Mouse (Mus musculus) heart, adult 11 months (tissue): Measurements from ENCODE around the gene Ddah2.

ENCODE experiments used
- DNase-seq: peaks from one replicate; pipeline ENCODE4 v3.0.0; 2022

The Ddah2 gene

DNA sequence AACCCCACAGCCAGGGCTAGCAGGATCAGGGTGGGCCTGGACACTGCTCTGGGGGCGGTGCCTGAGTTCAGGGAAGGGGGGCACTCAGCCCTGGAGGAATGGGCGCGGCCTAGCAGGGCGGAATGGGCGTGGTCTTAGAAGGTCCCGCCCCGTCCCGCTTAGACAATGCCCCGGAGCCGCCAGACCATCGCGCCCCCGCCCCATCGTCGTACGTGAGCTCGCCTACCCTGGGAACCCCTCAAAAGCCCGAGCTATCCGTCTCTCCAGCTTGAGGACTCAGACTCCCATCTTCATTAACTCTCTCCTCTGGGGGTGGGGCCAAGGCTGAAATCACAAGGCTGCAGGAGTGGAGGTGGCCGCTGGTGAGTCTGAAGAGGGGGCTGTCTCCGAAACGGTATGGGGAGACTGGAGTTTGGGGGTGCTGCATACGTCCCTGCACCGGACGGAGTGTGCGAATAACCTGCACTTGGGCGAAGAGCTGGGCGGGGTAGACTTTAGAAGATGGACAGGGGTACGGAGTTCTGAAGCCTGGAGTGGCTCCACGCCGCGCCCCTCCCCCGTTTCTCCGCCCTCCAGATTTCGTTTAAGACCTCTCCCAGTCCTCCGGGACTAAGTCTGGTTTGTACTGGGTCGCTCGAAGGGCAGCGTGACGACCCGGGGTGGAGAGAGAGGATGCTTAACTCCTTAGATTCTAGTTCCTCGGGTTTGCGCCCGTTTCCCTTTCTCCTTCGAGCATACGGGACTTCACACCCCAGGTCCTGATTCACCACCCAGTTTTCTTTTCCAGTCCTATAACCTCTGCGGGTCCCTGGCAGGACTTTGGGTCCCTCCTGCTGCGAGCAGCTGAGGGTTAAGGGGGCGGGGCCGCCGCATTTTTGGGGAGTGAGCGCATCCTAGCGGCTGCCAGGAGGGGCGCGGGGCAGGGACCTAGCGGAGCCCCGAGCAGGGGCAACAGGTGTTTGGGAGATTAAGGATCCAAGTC lies at the start of gene Ddah2:
Ddah2 (plus strand) TSS at position 125 of the 982 bp plus-strand sequence.
- DNase-seq, result peak; percentile 99

DNA sequence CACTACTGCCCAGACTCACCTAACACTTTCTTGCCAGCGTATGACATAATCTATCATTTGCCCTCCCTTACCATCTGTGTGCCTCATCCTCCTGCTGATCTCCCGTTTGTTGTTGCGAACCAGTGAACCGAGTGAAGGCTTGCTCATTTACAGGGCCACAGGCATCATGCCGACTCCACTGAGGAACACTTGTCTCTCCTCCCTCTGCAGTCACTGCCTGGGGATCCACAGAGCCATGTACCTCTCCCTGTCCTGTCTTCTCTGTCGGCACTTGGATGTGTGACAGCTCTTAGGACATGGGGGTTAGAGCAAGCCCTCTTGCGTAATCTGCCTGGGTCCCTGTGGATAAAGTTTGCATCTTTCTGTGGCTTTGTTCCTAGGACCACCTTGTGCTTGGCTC lies 49.2 kb upstream of the Ddah2 start:
- peak; percentile 91 for DNase-seq

DNA sequence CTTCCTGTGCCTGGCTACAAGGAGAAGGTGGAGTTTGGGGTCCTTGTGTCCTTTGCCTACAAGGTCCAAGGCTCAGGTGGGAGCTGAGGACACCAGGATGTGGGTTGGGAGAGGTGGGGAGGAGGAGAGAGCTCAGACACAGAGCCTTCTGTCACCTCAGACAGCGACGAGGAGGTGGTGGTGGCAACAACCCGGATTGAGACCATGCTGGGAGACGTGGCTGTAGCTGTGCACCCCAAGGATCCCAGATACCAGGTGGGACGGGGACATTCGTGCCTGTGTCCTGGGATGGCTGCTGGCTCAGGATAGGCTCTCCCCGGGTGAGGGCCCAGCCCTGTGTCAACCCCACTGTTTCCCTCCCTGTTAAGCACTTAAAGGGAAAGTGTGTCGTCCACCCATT lies 47.4 kb upstream of the Ddah2 start:
- peak; percentile 90 for DNase-seq

DNA sequence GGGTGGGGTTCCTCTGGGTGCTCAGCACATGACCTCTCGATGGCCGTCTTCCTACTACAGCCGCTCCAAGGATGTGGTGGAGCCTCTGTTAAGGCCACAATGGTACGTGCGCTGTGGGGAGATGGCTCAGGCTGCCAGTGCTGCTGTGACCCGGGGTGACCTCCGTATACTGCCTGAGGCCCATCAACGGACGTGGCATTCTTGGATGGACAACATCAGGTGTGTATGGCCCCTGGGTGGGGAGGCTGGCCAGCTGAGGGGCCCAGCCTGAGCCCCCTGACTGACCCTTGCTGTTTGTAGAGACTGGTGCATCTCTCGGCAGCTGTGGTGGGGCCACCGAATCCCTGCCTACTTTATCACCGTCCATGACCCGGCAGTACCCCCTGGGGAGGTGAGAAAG lies 46.4 kb upstream of the Ddah2 start:
- DNase-seq, result peak; percentile 89

DNA sequence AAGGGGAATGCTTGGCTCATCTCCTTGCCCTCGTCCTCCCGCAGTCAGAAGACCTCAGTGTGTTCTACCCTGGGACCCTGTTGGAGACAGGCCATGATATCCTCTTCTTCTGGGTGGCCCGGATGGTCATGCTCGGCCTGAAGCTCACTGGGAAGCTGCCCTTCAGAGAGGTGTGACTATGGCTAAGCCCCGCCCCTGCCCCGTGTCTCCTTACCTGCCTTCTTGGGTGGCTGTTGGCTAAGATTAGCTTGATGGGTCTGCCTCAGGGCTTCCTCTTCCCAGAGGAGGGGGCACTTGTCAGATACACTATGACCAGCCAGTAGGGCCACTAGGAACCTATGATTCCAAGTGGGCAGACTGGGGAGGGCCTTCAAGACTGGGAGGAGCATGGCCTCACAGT lies 45.6 kb upstream of the Ddah2 start:
- peak; percentile 90 for DNase-seq

DNA sequence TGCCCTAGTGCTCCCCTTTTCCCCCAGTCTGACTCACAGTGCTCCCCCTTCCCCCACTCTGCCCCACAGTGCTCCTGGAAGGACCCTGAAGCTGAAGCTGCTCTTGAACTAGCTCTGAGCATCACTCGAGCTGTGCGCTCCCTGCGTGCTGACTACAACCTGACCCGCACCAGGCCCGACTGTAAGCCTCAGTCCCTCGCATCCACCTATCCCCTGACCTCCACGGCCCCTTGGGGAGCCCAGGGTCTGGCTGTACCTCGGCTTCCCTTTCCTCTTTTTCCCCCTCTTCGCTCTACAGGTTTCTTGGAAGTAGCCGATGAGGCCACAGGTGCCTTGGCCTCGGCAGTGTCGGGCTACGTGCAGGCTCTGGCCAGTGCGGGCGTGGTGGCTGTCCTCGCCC lies 43.5 kb upstream of the Ddah2 start:
- DNase-seq, result peak; percentile 89

DNA sequence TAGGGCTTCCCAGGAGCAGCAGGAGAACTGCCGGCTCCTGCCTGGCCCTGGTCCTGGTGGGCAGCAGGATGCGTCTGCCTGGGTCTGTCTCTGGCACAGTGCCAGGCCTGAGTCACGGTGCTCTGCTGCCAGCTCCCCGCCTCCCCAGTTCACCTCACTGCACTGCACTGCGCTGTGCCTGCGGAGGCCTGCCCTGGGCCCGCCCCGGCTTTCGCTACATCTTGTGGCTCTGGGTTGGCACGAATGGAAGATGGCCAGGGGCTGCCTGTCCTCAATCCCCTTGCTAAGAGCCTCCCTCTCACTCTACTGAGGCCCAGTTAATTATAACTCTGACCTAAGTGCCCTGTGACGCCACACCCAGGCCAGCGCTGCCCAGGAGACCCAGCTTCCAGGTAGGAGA lies 42.5 kb upstream of the Ddah2 start, which contains the start of gene Vwa7:
Vwa7 (plus strand) TSS at position 204 of the 400 bp plus-strand sequence.
- DNase-seq, result peak; percentile 95

DNA sequence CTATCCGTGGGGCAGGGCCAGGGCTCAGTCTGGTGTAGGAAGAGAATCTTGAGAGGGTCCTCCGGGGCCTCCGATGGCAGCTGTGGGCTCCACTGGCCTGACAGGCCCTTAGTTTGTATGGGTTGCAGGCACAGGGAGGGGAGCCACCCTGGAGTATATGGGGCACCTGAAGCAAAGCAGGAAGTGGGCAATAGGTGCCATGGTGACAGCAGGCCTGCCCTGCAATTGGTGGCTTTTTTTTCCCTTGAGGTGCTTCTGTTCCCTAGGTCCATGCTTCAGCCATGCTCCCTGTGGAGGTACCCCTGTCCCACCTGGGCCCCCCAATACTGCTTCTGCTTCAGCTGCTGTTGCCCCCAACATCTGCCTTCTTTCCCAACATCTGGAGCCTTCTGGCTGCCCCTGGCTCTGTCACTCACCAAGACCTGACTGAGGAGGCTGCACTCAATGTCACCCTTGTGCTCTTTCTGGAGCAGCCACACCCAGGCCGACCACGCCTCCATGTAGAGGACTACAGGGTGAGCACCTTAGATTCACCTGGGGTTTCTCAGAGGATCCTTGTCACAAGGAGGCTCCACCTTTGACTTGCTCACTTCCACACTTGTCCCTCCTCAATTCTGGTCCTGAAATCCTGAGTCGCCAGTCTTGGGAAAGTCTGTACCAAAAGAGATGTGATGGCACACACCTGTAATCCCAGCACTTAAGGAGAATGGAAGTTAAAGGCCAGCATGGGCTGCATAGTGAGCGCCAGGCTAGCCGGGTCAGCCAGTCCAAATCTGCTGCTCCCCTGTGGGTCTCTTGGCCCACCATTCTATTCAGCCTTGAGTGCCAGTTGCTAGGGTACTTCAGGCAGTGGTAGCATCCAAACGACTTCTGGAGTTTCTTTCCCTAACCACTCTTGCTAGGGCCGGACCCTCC lies 41.8 kb upstream of the Ddah2 start:
- peak; percentile 88 for DNase-seq

DNA sequence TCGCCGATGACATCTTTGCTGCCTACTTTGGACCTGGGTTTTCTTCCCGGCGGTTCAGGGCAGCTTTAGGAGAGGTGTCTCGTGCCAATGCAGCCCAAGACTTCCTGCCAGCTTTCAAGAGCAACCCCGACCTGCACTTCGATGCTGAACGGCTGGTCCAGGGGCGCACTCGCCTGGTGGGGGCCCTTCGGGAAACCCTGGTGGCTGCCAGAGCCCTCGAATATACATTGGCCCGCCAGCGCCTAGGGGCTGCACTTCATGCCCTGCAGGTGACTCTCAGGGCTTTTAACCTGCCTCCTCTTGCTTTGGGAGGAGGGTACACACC lies 41.2 kb upstream of the Ddah2 start:
- peak; percentile 89 for DNase-seq

DNA sequence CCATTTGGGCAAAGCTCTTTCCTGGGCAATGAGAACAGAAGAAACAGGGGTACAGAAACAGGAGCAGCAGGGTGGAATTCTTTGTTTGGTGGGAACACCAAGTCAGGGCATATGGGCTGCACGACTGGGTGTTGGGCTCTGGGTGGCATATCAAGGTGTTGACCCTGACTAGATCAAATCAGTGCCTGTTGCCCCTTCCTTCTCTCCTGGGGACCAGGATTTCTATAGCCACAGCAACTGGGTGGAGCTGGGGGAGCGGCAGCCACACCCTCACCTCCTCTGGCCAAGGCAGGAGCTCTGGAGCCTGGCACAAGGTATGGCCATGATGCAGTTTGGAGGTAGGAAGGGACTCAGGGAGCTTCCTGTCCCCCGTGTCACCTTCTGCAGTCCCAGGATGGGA lies 40.7 kb upstream of the Ddah2 start:
- DNase-seq, result peak; percentile 87

DNA sequence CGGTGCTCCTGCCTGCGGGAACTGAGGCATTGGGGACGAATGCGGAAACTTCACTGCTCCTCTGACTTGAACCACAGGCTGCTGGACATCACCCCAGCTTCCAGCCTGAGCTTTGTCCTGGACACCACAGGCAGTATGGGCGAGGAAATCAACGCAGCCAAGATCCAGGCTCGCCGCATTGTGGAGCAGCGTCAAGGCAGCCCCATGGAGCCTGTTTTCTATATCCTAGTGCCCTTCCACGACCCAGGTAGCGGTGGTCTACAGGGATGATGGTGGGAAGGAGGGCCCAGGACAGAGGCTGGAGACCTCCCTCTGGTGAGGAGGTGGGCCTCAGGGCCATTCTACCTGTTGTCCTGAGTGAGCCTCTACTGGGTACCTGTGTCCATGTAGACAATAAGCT lies 38.9 kb upstream of the Ddah2 start:
- peak; percentile 92 for DNase-seq

DNA sequence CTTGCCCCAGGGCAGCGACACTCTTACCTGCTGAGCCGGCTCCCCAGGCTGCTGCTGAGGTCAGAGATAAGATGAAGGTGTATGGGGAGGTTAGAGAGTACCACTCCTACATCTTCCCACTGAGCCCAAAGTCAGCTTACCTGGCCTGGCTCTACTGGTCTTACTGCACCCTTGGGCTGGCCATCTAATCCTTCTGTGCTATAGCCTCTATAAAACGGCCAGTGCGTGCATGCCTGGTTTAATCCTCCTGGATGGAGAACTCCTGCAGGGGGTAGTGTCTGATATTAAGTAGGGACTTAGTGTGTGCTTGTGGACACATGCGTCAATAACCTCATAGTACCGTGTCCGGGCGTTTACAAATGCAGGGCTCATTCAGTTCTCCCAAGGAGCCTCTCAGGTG lies 38.3 kb upstream of the Ddah2 start:
- DNase-seq, result peak; percentile 91

DNA sequence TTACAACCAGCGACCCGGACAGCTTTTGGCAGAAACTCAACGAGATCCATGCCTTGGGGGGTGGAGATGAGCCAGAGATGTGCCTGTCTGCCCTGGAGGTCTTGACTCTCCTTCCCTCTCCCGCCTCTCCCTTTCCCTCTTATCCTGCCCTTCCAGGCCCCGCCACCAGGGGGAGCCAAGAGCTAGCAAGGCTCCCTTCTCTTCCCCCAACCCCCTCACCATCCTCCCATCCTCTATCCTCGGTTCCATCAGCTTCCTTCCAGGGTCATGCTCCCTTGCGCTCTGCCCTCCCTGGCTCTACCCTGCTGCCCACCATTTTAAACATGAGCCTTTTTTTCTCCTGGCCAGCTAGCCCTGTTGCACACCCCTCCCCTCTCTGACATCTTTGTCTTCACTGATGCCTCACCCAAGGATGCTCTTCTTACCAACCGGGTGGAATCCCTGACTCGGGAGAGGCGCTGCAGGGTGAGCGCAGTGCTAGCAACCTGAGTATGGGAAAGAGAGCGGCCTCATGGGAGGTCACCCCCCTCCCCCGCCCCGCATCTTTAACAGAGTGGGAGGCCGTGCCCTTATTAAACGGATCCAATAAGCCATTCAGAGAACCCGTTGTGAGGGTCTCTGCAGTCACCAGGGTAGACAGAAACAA lies 37.5 kb upstream of the Ddah2 start:
- peak; percentile 99 for DNase-seq

DNA sequence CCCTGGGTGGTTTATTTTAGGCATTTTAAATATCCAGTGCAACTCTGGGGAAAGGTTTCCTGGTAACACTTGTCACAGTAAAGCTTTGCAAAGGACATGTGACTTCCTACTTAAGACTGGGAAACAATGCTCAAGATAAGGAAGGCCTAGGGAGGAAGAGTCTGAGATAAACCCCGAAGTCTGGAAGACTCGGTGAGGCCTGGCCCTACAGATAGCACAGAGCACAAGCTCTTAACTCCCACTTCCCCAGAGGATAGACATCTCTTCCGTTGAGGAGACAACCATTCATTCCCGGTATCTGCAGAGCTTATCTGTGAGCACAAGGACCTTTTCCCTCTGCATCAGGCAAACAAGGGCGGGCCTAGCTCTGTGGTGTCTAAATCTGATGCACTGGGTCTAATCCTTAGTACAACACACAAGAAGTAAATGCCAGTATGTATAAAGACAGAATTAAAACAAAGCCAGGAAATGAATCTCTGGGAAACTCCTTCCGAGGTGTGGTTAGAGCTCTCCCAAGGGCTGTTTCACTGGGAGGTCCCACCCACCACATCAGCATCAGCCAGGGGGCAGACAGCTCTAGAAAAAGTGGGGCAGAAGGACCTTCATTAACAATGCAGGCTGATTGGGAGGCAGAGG lies 36.9 kb upstream of the Ddah2 start:
- peak; percentile 97 for DNase-seq

DNA sequence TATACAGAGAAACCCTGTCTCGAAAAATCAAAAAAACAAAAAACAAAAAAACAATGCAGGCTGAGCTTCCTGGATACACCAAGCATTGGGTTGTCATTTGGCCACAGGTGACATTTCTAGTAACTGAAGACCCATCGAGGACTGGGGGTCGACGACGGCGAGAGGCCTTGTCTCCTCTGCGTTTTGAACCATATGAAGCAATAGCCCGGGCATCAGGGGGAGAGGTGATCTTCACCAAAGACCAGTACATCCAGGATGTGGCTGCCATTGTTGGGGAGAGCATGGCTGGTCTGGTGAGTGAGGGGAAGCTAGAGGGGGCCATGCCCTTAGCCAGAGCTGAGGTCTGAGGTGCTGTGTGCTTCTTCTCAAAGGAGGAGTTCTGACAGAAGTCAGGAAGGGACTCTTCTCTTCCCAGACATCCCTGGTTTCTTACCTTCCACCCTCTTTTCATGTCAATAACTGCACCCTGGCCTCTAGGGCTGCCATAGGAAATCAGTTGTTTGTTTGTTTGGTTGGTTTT lies 36.2 kb upstream of the Ddah2 start:
- peak; percentile 91 for DNase-seq

DNA sequence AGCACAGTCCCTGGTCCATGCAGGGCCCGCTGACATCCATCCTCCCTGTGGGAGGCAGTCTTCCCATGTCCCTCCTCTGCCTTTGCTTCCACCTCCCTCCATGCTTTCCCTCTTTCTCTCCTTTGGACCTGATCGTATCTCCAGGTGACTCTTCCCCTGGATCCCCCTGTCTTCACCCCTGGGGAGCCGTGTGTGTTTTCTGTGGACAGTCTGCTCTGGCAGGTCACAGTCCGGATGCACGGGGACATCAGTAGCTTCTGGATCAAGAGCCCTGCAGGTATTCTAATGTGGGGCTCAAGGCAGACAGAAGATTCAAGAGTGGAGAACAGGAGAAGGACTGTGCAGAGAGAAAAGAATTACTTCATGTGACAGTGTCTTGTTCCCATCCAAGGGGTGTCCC lies 35.6 kb upstream of the Ddah2 start:
- peak; percentile 92 for DNase-seq

DNA sequence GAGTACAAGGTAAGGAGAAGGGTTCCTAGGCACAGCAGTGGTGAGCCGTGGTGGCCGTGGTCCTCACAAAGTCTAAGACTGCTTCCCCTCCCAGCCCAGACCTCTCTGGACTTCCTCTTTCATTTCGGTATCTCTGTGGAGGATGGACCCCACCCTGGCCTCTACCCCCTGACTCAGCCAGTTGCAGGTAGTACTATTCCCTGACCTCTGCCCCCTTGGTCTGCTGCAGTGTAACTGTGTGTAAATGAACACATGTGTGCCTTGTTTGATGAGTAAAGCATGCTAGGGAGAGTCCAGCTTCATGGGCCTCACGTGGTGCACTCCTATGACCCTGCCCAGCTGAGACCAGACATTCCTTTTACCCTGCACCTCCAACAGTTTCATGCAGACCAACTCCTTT lies 35.1 kb upstream of the Ddah2 start:
- DNase-seq, result peak; percentile 95

DNA sequence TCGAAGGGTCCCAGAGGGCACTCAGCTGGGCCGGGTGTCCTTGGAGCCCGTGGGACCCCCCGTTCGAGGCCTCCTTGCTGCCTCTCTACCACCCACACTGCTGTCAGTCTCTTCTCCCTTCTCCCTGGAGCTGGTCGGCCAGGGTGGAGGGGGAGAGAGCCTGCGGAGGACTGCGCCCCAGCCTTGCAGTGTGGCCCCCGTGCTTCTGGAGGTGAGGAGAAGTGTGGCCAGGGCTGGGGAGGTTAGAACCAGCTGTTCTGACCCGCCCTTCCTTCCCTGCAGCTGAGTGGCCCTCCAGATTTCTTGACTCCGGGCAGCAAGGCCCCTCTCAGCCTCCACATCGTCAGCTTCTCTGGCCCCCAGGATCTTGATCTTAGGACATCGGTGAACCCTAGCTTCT lies 34.6 kb upstream of the Ddah2 start:
- DNase-seq, result peak; percentile 89

DNA sequence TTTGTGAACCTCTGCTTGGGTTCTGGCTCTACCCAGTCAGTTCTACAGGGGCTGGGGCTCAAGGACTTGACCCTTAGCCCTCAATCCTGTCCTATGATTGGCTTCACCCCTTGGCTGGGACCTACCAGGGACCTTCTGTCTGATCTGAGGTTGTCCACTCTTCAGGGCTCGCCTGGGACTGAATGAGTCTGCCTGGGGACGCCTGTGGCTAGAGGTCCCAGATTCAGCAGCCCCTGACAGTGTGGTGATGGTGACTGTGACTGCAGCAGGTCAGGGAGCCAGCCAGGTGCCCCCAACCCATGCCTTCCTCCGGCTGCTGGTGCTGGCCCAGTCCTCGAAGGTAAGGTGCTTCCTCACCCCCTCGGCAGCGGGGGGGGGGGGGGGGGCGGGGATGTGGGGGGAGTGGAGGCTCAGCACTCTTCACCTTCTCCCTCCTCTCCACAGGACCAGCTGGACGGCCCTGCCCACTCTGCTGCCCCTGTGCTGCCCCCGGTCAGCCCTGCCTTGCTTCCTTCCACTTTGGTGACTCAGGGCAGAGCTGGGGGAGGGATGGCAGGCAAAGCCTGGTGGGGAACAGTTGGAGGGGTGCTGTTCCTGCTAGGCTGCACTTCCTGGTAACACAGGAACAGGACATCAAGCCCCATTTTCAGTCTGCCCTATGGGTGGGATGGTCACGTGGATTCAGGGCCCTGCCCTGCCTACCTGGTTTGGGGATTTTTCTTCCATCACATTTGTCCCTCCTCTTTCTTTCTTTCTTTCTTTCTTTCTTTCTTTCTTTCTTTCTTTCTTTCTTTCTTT lies 33.9 kb upstream of the Ddah2 start:
- peak; percentile 94 for DNase-seq

DNA sequence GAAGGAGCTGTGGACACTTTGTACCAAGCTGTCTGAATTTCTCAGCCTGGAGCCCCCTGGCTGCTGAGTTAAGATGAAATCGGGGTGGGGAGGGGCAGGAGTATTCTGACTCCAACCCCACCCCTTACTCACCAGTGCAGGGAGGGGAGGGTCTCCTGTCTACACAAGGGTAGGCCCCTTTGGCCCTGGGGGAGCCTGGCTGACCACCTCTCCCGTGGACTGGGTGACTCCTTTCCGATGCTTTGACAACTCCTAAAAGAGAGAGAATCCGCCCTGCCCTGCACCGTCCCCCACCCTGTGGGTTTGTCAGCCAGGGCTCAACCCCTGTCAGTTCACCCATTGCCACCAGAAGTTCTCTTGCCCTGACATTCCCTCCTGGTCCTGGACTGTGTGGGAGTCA lies 32.6 kb upstream of the Ddah2 start:
- peak; percentile 88 for DNase-seq

DNA sequence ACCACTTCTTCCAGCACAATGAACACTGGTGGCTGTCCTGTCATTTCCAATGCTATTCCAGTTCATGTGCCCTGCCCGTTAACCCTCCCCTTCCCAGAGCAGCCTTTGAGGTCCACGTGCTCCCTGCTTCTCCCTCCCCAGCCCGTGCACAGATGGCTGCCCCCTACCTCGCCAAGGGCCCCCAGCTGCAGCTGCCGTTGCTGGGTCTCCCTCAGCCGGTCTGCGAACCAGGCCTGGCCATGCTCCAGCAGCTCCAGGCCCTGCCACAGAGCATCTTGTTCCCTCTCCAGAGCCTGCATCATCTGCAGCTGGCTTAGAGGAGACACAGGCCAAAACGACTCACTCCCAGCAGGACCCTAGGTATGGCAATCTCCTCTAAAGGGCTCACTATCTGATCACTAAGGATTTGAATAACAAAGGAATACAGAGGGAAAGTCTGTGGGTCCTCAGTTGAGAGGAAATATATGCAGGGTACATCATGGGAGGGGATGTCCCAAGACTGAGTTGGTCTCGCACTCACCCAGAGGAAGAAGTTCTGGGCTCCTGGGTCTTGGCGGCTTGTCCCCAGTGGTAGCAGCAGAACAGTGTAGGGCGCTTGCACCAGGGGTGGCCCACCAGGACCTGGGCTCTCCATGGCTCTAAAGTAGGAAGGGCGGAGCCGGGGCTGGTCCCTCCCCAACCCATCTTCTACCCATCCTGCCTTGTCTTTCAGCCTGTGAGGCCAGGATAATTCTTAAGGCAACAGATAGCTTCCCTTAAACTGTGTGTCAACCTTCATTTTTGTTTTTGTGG lies 31.4 kb upstream of the Ddah2 start, which contains the start of gene Sapcd1:
Sapcd1 (minus strand) TSS at position 740 of the 792 bp plus-strand sequence.
- DNase-seq, result peak; percentile 92
